Mouse (Mus musculus): ENCODE measurements at regions not wholly inside any gene's neighbourhood (a gene's known extent, or its start where the extent isn't known, plus 50 kb on each side); places are given as distances from the start of the nearest gene placed in this dataset.

DNA sequence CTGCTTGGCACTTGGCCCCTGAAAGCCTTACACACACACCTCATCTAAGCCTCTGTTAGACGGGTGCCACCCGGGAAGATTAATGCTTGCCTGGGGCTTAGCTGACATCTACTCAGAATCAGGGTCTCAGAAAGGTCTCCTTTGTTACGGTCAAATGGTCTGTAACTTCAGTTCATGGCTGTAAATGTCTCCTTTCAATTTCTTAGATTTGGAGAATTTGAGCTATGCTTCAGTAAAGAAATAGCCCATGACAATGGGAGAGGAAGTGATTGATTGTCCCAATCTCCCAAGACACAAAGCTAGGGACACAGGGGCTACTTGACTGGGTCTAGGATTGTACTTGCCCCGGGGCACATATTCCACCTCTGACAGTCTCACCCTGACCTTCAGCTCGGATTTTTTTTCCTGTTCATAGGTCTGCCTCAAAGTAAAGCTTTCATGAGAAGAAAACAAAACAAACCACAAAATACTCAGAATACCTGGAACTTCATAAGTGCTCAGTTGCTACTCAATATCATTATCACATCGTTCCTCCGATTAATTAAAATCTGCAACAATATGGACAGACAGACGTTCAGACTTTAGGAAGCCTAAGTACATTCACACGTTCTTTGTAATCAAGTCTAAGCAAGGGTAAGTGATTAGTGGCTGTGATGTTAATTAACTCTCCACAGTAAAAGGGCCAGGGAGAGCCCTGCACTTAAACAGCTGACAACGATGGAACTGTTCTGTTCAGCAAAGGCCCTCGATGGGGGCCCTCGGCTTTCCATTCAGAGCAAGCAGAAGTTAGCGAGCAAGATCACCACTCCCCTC is 132.9 kb upstream of the Slco3a1 start:
- DNase-seq = no peak

GRCm38 (mm10) chr7:74683979-74684378 is 129.4 kb upstream of the Slco3a1 start:
- DNase-seq = no peak

- no peak for DNase-seq
Observed at GRCm38 (mm10) chr7:74673626-74674295, 119.2 kb upstream of the Slco3a1 start.

DNA sequence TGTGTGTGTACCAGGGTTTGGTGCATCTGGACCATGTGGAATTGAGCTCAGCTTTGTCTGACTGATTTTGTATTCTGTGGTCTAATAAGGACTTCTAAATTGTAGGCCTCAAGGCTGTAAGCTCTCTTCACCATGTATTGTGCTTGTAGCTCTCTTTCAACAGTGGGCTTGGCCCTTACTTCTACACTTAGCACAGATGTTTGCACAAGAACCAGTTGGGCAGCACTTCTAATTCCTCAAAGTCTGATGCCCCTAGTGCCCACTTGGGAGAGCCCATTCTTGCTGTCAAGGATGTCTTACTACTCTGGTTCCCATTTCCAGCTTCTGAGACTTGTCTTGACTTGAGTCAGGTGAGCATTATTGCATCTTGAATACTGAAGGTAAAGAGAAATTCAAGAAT is 114.5 kb upstream of the Slco3a1 start:
- no peak for DNase-seq

DNA sequence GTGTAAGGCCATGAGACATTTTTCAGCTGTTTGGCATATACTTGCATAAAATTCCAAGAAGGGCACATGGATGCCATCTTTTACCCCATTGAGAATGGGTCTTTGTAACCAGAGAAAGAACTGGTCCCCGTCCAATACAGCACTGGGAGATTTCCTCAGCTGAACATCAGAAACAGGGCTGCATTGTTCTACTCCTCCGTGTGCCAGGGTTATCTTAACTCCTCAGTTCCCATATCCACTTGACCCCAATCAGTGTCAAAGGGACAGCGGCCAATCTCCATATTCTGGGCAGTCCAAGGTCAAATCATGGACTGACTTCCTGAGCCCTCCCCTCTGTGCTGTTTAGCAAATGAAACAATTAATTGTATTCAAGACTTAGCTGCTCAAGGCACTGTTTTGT is 112.5 kb upstream of the Slco3a1 start:
- DNase-seq = no peak

DNA sequence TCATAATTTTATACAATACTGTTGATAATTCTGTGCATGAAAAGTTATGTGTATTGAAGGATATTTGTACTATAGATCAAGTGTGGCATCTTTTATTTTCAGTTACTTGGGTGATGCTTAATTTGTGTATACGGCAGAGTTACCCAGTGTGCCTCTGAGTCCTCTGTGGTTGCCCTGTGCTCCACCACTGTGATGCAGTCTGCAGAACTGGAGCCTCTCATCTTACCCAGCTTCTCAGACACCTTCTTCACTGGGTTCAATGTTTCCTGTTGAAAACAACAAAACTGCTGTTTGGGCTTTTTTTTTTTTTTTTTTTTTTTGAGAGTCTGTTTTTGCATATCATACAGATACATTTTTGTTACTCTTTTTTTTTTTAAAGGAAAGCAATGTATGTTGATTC is 109.2 kb upstream of the Slco3a1 start:
- no peak for DNase-seq

GRCm38 (mm10) chr7:74647310-74647709 is 92.7 kb upstream of the Slco3a1 start:
- no peak for DNase-seq

DNA sequence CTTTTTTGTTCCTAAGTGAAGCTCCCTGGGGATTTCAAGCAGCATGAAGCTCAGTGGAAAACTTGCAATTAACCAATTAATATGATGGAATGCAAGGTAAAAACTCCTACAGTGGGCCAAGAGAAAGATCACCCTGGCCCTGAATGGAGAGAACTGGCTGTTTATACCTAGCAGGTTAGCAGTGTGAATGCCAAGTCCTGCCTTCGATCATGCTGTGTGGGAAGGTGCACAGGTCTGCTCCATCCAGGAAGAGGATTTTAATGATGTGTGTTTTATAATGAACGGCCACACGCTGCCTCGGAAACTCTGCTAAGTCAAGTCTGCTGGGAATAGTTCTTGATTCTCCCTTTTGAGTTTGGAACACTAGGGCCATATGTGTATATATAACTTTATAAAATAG is 85.6 kb upstream of the Slco3a1 start:
- DNase-seq = no peak

DNA sequence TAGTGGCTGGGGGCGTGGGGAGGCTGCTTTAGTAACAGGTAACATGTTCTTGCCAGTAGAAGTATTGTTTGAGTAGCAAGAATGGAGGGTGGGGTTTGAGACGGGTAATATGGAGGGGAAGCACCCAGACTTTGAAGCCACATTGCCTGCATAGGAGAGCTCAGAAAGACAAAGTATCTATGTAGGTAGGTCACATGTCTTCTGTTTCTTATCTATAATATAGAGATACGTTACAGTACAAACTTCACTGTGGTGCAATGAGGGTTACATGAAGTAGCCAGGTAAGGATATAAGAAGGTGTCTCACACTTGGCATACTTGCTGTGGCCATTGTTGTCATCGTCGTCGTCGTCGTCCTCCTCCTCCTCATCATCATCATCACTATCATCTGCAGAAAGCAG is 77.6 kb upstream of the Slco3a1 start:
- DNase-seq = no peak

DNA sequence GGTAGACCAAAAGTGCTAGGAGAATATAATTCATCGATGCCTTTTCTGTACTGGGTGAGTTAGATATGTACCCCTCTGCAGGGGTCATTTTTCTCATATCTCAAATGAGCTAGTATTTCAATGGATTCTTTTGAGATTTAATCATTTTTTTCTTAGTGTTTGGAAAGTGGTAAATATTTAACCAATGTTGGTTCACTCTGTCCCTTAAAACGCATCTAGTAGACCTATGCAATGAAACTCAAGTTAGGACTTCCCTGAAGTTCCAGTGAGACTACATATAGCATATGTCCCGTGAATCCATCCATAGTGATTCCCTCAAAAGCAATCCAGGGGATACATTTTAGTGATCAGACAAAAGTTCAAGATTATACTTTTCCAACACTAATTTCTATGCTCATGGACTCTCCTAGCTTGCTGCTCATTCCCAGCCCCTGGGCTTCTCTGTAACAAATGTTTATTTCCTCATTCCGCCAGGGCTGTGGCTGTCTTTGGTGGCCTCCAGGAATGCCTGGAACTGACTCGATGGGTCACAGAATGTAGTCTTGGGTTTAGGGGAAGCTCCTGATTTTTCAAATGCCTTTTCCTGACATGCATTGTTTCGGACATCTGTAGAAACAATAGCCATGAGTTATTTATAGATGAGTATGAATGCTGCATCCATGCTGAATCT is 74.4 kb upstream of the Slco3a1 start:
- DNase-seq = no peak
